Mouse (Mus musculus): ENCODE measurements around the gene Kyat1.
A peak's percentile ranks its signal among the peaks of the same experiment; 100 is the strongest.
"Not testable (repeated sequence)": the region's sequence is repeated elsewhere in the genome, so short reads cannot be mapped to it uniquely, and the experiment has no call there.

Gene Kyat1

DNA sequence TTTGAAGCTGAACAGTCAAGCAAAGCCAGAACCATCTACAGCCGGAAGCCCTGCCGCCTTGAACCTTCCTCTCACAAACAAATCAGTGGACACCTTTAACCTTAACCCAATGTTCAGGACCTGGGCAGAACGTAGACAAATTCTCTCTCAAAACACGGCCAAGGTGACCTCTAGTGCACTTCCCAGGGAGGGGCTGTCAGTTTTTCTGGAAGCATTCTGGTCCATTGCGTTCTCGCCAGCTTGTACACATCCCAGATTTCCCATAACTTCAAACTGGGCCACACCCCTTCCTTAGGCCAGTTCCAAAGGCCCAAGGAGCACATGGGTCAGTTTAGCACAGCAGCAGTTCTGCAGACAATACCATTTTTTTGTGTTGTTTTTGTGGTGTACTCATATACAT lies 9.8 kb upstream of the Kyat1 start:
- DNase-seq (ENCODE audit: extremely low read depth, low read depth, low spot score), result no peak

DNA sequence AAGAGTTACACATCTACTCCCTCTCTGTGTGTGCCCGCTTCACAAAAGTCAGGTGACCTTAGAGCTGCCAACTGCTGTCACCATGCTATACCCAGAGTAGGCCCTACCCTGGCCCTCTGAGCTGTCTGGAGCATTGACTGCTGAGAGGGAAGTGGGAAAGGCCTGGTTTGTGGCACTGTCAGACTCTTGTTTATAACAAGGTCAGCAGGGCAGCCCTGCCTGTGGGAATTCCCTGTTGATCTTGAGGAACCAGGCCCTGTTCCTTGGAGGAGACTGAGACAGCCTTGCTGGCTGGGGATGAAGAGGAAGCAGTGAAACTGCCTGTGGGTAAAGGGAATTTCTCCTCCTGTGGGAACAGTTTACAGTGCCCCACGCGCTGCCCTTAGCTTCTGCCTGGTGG lies 9.1 kb upstream of the Kyat1 start:
- DNase-seq (ENCODE audit: extremely low read depth, low read depth, low spot score), result no peak

DNA sequence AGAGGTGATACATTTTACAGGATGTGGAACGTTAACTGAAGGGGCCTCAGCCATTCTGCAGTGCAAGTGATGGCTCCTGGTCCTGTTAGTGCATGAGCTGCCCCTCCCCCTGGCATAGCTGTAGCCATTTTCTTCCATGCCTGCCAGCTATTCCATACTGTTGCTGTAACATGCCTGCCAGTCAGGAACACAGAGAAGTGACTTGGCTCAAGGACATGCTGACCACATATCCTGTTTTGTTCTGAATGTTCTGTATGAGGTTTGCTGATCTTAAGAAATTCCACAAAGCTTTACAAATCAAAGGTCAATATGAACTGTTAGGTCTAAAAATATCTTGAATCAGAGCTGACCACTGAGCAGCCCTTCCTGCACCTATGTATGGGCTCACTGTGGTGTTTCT lies 7.3 kb upstream of the Kyat1 start:
- no peak for DNase-seq (ENCODE audit: extremely low read depth, low read depth, low spot score)

DNA sequence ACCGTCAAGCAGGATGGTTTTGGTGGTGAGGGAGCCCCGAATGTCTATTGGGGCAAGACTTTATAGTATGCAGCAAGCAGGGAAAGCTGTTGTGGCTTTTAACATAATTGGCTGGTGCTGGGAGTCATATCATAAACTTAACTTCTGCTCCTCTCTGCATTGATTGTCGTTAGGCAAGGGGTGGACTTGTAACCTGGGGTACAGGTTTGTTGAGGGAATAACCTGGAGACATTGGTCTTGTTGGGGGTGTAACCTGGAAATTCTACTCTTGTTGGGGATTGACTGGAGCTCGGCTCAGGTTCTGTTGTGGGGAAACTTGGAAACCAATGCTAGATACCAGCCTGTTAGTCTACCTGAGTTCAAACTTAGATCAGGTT lies 6.5 kb upstream of the Kyat1 start:
- no peak for DNase-seq (ENCODE audit: extremely low read depth, low read depth, low spot score)

DNA sequence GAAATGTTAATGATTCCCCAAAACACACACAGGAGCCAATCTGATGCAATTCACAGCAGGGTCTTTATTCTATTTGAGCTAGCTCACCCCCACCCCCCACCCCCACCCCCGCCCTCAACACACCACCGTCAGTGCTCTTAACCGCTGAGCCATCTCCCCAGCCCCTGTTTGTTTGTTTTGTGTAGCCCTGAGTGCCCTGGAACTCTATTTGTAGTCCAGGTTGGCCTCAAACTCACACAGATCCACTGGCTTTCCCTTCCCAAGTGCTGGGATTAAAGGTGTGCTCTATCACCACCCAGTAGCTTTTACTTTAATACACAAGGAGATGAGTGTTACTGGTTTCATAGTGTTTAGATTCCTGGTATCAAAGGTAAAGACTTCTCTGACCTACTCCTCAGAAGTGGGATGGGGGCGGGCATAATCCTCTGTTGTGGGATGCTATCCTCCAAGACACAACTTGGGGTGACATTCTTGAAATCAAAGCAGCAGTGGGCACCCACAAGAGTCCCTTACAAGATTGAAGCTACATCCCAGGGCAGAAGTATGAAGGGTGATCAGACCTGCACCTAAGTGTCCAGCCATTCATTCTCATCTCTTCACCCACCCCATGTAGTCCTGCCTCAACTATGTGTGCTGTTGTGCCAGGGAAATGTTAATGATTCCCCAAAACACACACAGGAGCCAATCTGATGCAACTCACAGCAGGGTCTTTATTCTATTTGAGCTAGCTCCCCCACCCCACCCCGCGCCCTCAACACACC lies 5.9 kb upstream of the Kyat1 start:
- no peak for DNase-seq (ENCODE audit: extremely low read depth, low read depth, low spot score)

DNA sequence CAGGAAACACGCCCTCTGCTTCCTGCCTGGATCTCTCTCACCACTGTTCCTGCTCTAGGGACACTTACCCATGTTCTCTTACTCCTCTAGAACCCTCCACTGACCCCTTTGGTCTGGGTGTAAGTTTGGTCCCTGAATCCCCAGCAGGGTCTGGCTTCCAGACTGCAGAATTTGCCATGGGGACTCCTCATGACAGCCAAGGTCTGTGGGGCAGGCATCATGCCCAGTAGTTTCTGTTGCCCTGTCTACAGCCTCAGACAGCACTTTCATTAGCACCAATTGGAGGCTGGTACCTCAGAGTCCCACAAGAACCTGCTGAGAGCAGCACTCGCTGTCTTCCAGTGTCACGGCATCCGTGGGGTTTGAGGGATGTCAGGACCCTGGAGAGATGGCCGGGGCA lies 2.2 kb upstream of the Kyat1 start:
- DNase-seq (ENCODE audit: extremely low read depth, low read depth, low spot score), result no peak

DNA sequence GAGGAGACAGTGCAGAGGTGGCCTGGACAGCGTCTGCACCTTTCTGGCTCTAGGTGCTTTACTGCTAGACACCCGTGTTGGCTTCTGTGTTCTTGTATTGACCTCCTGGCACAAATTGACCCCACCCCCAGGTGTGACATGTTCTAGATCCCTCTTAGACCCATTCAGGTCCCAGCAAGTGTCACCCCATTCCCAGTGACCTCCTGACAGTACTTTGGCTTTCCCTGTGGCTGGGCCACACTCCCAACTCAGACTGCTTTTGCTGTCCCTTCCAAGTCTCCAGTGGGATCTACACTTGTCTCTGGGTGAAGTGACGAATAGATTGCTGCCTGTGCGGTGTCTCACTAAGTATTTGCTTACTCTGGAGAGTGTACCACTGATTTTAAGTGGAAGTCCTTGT lies 1.8 kb upstream of the Kyat1 start:
- no peak for DNase-seq (ENCODE audit: extremely low read depth, low read depth, low spot score)

DNA sequence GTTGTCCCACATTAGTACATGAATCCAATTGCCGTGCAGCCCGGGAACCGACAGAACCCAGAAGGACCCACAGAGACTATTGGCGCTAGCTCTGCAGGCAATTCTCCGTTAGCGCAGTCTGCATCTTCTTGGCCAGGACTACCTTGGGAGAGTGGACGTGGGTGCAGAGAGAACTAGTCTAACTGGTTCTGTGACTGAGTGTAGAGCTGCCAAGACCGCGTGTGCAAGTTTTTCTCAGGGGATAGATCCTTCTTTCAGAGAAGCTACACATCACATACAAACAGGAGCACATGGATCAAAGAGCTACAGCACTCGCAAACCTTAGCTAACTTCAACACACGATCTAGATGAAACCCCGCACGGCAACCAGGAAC lies 405 bp downstream of the Kyat1 start:
- no peak for DNase-seq (ENCODE audit: extremely low read depth, low read depth, low spot score)

DNA sequence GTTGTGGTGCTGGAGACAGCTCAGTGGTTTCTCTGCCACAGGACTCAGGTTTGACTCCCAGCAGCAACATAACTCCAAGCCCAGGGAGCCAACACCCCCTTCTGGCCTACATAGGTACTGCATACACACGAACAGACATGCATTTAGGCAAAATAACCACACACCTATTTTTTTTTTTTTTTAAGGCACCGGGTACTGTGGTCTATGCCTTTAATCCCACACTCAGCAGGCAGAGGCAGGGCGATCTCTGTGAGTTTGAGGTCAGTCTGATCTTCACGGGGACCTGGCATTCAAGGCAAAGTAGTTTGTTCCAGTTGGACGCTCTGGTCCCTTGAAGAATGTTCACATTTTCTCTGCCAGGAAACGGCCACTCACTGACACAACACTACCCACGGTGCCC lies 2.2 kb downstream of the Kyat1 start:
- no peak for DNase-seq (ENCODE audit: extremely low read depth, low read depth, low spot score)

DNA sequence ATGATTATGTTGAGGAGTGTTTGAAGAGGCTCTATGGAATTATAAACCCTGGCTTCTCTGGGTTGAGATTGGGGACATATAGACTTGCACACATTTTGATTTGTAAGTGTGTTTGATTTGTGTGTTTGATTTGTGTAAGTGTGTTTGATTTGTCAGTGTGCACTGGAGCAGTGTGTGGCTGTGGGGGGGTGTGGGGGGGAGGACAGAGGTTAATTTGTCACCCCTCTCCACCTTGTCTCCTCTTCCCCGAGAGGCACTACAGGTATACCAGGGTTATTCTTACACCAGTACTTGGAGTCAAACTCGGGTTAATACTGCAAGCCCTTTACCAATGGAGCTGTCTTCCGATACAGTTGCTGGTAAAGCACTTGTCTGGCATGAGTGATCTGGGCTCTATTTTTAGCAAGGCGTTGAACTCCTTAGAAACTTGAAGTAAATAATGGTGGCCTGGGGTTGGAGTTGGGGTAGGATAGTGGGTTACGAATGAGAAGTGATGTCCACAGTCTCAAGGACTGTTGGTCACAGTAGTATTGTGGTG lies 5.2 kb downstream of the Kyat1 start:
- DNase-seq (ENCODE audit: extremely low read depth, low read depth, low spot score), result no peak

DNA sequence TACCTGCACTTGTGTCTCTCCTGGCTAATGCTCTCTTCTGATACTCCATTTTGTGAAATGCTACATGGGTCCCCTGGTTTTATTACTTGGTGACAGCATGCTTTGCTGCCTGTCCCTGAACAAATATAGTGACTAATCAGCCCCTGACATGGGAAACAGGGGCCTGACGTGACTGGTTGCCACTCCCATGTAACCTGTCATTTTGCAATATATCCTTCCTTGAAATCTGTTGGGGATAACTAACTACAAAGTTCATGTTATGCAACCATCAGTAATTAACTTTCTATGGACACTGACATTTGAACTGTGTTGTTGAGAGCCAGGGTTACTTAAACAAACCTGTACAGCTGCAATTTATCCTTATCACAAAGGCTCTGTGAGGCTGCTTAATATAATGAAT lies 5.7 kb downstream of the Kyat1 start:
- DNase-seq (ENCODE audit: extremely low read depth, low read depth, low spot score), result peak; percentile 75

DNA sequence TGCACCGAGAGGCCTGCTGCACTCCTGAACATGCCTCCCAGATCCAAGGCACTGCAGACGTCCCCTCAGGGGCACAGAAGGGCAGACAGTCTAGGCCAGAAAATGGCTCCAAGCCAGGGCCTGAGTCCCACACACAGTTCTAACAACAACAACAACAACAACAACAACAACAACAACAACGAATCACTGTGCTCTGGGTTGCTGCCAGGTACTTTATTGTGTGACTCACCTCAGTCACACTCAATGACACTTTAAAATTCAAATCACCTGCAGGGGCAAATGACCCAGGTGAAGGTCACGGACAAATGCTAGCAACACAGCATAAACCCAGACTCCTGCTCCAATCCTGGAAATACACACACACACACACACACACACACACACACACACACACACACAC lies 7.6 kb downstream of the Kyat1 start:
- DNase-seq (ENCODE audit: extremely low read depth, low read depth, low spot score), result no peak

DNA sequence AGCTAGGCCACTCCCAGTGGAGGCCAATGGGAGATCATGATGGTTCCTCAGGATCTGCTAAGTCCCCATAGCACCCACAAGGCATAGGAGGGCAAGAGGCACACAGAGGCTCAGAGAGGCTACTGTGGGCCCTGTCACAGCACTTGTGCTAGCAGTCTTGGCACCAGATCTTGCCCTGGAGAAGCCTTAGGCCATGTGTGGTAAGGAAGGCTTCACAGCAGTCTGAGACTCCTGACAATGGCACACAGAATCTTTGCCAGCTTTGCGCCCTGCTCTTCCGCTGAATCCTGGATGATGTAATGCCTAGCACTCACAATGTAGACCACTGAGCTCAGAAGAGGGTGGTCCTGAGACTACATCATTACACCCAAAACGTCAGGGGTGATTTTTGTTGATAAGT lies 11.0 kb downstream of the Kyat1 start:
- DNase-seq (ENCODE audit: extremely low read depth, low read depth, low spot score), result peak; percentile 78

DNA sequence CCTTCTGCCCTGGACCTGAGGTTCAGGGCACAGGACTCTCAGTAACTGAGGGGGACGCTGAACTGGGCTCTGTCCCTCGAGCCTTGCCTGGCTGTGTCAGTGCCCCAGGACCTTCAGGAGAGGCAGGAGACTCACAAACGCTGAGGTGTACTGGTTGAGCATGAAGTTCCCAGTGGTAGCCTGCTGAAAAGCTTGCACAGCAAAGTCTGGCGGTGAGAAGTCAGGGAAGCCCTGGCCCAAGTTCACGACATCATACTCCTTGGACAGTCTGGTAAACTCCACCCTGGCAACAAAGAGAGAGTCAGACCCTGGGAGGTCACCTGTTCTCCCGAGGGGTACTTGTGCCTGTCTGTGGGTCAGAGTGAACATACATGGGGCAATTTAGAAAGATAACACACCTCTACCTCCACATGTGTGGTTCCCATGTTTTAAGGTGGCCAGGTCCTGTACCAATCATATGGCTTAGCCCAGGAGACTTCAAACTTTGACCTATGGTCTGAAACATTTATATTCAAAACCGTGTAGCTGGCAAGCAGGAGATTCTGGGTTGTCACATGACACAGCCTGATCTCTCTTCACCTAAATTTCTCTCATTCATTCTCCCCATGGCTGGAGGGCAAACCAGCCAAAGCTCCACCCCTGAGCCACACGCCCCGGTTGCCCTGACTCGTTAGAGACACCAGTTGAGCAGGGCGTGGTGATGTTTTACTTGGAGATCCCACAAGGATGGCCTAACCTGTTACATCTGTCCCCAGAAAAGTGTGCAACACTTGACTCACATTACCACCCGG lies 13.7 kb downstream of the Kyat1 start:
- no peak for DNase-seq (ENCODE audit: extremely low read depth, low read depth, low spot score)

DNA sequence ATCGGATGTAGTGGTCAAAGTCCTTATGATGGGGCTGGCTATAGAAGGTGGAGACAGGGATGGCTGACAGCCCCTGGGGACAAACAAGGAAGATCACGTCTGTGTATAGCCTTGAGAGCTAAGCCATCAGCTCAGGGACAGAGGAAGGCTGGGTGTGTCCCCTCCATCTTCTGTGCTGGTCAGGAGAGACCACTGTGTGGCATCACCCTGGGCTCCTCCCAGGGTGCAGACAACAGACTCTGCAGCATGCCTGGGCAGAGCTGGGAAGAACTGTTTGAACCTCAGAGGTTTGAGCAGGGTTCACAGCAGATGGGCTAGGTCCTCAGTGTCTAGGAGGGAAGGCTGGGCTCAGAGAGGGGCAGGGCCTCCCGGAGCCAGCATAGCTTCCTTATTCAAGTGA lies 20.0 kb downstream of the Kyat1 start:
- DNase-seq (ENCODE audit: extremely low read depth, low read depth, low spot score), result no peak

DNA sequence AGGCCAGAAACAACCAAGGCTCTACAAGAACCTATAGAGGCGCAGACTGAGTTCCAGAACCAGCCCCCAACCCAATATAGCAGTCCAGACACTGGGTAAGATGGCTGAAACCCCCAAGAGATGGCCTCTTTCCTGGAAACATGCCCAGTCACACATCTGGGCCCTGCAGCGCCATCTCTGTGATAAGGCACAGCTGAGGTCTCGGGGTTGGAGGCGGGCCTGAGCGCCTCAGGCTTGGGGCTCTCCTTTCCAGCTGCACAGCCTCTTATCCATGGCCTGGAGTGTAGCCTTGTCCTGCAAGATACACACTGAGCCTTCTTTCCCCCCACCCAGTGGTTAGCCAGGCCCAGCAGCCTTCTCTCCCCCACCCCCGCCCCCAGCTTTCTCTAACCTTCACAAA lies 20.4 kb downstream of the Kyat1 start:
- DNase-seq (ENCODE audit: extremely low read depth, low read depth, low spot score), result no peak

DNA sequence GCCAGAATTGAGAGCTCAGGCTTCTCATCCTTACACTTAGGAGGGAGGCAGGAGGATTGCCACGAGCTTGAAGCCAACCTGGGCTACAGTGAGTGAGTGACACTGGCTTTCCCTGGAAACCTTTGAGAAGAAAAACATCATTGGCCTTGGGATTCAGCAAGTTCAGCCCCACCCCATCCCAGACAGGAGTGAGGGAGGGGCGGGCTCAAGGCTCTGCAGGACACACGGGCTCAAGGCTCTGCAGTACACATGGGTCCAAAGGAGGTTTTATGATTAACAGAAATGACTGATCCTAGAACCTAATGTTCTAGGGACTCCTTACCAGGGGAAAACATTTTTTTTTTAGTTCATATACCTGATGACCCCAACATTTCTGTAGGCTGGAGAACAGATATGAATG lies 21.9 kb downstream of the Kyat1 start:
- no peak for DNase-seq (ENCODE audit: extremely low read depth, low read depth, low spot score)

DNA sequence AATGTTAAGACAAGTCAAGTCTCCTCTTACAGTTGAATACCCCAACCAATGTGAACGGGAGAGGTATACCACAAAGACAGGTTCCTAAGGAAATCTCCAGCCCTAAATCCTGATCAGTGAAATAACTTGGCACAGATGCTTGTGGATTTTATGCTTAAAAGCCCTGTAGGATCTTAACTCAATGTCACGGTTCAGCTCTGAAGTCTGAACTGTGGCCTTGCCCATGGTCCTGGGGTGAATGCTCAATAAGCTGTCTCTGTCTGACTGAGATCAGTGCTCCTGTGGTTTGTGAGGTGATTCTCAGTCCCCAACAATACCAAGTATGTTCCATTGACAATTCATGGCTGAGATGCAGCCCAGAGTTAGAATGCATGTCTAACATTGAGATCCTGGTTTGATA lies 23.2 kb downstream of the Kyat1 start:
- no peak for DNase-seq (ENCODE audit: extremely low read depth, low read depth, low spot score)

DNA sequence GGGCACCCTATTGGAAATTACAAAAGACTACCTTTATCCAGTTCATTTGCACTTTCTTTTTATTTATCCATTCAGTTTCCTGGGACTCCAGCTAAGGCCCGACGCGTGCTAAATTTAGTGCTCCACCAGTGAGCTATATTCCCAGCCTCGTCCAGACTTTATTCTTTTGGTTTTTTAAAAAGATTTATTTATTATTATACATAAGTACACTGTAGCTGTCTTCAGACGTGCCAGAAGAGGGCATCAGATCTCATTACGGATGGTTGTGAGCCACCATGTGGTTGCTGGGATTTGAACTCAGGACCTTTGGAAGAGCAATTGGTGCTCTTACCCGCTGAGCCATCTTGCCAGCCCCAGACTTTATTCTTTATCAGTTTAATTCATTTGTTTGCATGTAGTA lies 26.9 kb downstream of the Kyat1 start:
- DNase-seq (ENCODE audit: extremely low read depth, low read depth, low spot score), result not testable (repeated sequence)

DNA sequence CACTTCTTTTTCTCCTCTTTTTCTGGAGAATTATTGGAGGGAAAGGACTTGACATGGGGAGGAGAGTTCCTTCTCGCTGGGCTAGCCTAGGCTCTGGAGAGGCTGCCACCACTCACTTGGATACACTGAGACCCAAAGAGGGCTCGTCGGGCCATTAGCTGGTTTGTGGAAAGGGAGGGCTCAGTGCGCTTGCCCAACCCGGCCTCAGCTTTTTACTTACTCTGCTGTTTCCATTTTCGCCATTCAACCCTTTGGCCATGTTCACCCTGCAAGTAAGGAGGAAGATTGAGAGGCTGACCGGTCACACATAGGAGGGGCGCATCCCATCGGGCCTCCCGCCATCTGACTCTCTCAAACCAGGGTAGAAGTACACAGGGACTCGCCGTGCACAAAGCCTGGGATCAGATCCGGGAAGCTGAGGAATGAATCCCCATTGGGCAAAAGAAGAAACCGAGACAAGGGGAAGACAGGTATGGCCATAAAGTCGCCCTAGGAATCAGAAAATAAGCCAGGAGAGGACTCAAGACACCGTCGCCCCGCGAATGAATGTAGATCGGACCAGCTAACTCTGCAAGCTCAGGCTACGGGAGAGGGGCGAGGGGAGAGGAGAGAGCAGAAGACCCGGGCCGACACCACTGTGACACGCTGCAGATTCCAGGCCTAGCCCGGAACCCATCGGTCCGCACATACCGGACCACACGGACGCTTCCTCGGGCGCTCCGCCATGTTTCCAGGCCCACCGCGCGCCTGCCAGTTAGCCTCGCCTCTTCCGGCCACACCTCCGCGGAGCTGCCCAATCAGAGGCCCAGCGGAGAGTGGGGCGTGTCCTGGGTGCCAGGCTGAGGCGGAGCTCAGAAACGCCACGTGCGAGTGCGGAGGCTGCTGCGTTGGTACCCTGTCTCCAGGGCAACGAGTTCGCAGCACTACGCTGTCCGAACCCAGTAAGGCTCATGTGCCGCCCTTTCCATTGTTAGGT lies 27.7 kb downstream of the Kyat1 start, which contains the start of gene Spout1:
Gene Spout1 (minus strand): TSS at position 760 of the 976 bp plus-strand sequence.
- DNase-seq (ENCODE audit: extremely low read depth, low read depth, low spot score), result peak; percentile 36

DNA sequence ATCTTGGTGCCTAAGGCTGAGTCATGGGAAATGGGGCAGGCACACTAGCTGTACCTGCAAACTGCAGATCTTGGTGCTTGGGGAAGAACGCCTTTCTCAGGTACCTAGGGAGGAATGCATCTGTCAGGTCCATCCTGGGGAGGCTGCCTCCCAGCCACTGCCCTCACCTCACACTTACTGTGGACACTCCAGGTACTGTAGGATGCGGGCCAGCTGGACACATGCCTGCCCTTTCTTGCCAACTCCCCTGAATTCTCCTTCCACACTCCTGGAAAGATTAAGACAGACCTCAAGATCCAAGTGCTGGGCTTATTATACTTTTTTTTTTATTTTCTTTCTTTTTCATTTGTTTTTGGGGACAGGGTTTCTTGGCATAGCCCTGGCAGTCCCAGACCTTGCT lies 29.1 kb downstream of the Kyat1 start:
- no peak for DNase-seq (ENCODE audit: extremely low read depth, low read depth, low spot score)
